ENCODE assay signal across 24 mouse cellular contexts in the genomic region with DNA sequence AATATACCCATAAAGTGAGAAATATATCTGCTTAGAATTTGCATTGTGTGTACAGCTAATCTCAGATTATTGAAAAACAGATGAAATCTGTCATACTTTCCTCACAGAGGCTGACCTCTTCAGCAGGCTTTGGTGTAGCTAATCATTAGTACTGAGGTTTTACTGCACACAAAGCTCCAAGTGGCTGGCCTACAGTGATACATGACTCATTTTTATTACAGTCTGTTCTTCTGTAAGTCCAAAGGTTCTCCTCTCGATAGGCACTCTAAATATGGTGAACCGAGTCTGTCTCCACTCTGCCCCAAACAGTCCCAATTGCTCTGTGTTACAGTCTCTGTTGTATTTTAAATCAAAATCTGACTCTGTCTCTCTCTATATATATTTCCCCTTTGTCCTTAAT.
"Had no signal": no experiment of that assay in that cellular context is flagged by ENCODE, and none has a peak within 500 bp of the region (broad histone marks: within the 10 kb centered on the region; RNA-seq: fewer than 3 reads in every experiment).

No protein-coding gene starts in this region.

- H3K4me2 ChIP-seq: heart, embryonic 11.5 days; heart, embryonic 13.5 days; heart, embryonic 15.5 days; hindbrain, embryonic 13.5 days; hindbrain, embryonic 15.5 days; limb, embryonic 13.5 days; limb, embryonic 15.5 days; liver, embryonic 12.5 days had no signal

- H3K9me3 ChIP-seq: heart, embryonic 15.5 days; hindbrain, embryonic 13.5 days; hindbrain, embryonic 15.5 days; limb, embryonic 13.5 days; limb, embryonic 15.5 days; liver, embryonic 12.5 days had no signal

- H3K27ac ChIP-seq: gastrocnemius, adult 2 months; heart, adult 2 months; heart, embryonic 13.5 days; heart, embryonic 15.5 days; hindbrain, embryonic 13.5 days; hindbrain, embryonic 15.5 days; hindbrain, postnatal 0 days; kidney, postnatal 0 days; layer of hippocampus, adult 2 months; left cerebral cortex, adult 2 months; limb, embryonic 13.5 days; limb, embryonic 15.5 days; liver, embryonic 12.5 days; liver, embryonic 14.5 days had no signal

- H3K36me3 ChIP-seq: heart, embryonic 13.5 days; heart, embryonic 15.5 days; hindbrain, embryonic 13.5 days; hindbrain, embryonic 15.5 days; limb, embryonic 13.5 days; limb, embryonic 15.5 days; liver, embryonic 12.5 days had no signal

- DNase-seq: gastrocnemius, adult 2 months; gastrocnemius, postnatal 10 days; gastrocnemius, postnatal 25 days; heart, adult 2 months; heart, postnatal 14 days; heart, postnatal 36 days; kidney, adult 18-20 months; kidney, postnatal 14 days; kidney, postnatal 36 days; left cerebral cortex, postnatal 4 days had no signal

- H3K4me3 ChIP-seq: gastrocnemius, adult 2 months; heart, adult 2 months; heart, embryonic 13.5 days; heart, embryonic 15.5 days; hindbrain, embryonic 13.5 days; hindbrain, embryonic 15.5 days; layer of hippocampus, adult 2 months; left cerebral cortex, adult 2 months; limb, embryonic 13.5 days; limb, embryonic 15.5 days; liver, embryonic 12.5 days had no signal

- H3K27me3 ChIP-seq: heart, embryonic 13.5 days; heart, embryonic 15.5 days; hindbrain, embryonic 13.5 days; hindbrain, embryonic 15.5 days; limb, embryonic 13.5 days; limb, embryonic 15.5 days; liver, embryonic 12.5 days had no signal

- H3K4me1 ChIP-seq: heart, embryonic 13.5 days; heart, embryonic 15.5 days; limb, embryonic 15.5 days; liver, embryonic 12.5 days had no signal

- ATAC-seq: forebrain, embryonic 16.5 days; hindbrain, postnatal 0 days; liver, embryonic 12.5 days had no signal

- H3K9ac ChIP-seq: heart, embryonic 13.5 days; heart, embryonic 15.5 days; hindbrain, embryonic 13.5 days; hindbrain, embryonic 15.5 days; limb, embryonic 13.5 days; limb, embryonic 15.5 days; liver, embryonic 12.5 days; liver, embryonic 14.5 days had no signal
